Mouse (Mus musculus) heart, embryonic 14.5 days (tissue): ENCODE data around the gene Maml2. TPM values are rescaled to one million over a fixed set of nuclear protein-coding genes. Genes with fewer than 3 reads are reported as not detected.
A peak's percentile ranks its signal among the peaks of the same experiment; 100 is the strongest.

Source experiments
- ATAC-seq: fragments of 200-750 bp; cut with Nextera tagmentation; 2 replicates; pipeline ENCODE4 v1.8.0; 2017; ENCODE audit warnings: low read depth, moderate TSS enrichment; ENCODE audit not compliant: insufficient number of reproducible peaks, insufficient read depth, low FRiP score
- H3K27ac ChIP-seq, 2 experiments: fragments of 200-500 bp in 1 of 2; fragments of 300-500 bp in 1 of 2; sonication (generic) in 1 of 2; replicated peaks in 1 of 2; 2 replicates each; pipeline ENCODE4 v1.5.1; 2012 to 2014; ENCODE audit warnings: low read depth in 2 of 2, low read length in 2 of 2, control low read depth in 1 of 2, mild to moderate bottlenecking in 1 of 2, mixed read lengths in 1 of 2; ENCODE audit not compliant: control insufficient read depth in 1 of 2, insufficient read depth in 1 of 2
- H3K27me3 ChIP-seq: fragments of 300-500 bp; sonication (generic); 2 replicates; pipeline ENCODE4 v1.6.1; 2014; ENCODE audit warnings: mild to moderate bottlenecking, low read length, control low read depth; ENCODE audit not compliant: control insufficient read depth, insufficient read depth
- H3K36me3 ChIP-seq: fragments of 300-500 bp; sonication (generic); 2 replicates; pipeline ENCODE4 v1.6.1; 2014; ENCODE audit warnings: mild to moderate bottlenecking, control low read depth, low read length, mixed read lengths; ENCODE audit not compliant: control insufficient read depth, insufficient read depth
- H3K4me1 ChIP-seq, 2 experiments: fragments of 200-500 bp in 1 of 2; fragments of 300-500 bp in 1 of 2; sonication (generic) in 1 of 2; 2 replicates each; pipeline ENCODE4 v1.6.1; 2012 to 2014; ENCODE audit warnings: low read length in 2 of 2, control low read depth in 1 of 2, mixed read lengths in 1 of 2; ENCODE audit not compliant: control insufficient read depth in 2 of 2, insufficient read depth in 2 of 2
- H3K4me2 ChIP-seq: fragments of 300-500 bp; sonication (generic); 2 replicates; pipeline ENCODE4 v1.6.1; 2014; ENCODE audit warnings: mild to moderate bottlenecking, low read length
- H3K4me3 ChIP-seq, 2 experiments: fragments of 200-500 bp in 1 of 2; fragments of 300-500 bp in 1 of 2; sonication (generic) in 1 of 2; 2 replicates each; pipeline ENCODE4 v1.5.1; 2012 to 2014; ENCODE audit warnings: low read length in 2 of 2, mild to moderate bottlenecking in 2 of 2, control low read depth in 1 of 2, low read depth in 1 of 2, moderate library complexity in 1 of 2; ENCODE audit not compliant: control insufficient read depth in 1 of 2, insufficient read depth in 1 of 2
- H3K9ac ChIP-seq: fragments of 300-500 bp; sonication (generic); 2 replicates; pipeline ENCODE4 v1.6.1; 2014; ENCODE audit warnings: mild to moderate bottlenecking, low read length
- H3K9me3 ChIP-seq: fragments of 300-500 bp; sonication (generic); 2 replicates; pipeline ENCODE4 v1.6.1; 2016; ENCODE audit warnings: low read length, control low read depth; ENCODE audit not compliant: control insufficient read depth
- WGBS: fragments of 180-500 bp; shearing (Covaris S2); extraction: QIAGEN DNeasy Blood & Tissue Kit; methylation state at CpG from one replicate; pipeline ENCODE4 v1.1.7; 2014; 5-methylcytosine and 5-hydroxymethylcytosine counted together
- polyA plus RNA-seq: library from polyadenylated mRNA; unstranded; fragments of >200 nt; fragmentation: Nextera tagmentation; extraction: Ambion mirVana; gene quantifications from 2 replicates; pipeline ENCODE4 v1.2.1, GENCODE M21; 2014

Maml2 gene
- polyA plus RNA-seq, 1 experiment from 2014 or later: 10.5 TPM

DNA sequence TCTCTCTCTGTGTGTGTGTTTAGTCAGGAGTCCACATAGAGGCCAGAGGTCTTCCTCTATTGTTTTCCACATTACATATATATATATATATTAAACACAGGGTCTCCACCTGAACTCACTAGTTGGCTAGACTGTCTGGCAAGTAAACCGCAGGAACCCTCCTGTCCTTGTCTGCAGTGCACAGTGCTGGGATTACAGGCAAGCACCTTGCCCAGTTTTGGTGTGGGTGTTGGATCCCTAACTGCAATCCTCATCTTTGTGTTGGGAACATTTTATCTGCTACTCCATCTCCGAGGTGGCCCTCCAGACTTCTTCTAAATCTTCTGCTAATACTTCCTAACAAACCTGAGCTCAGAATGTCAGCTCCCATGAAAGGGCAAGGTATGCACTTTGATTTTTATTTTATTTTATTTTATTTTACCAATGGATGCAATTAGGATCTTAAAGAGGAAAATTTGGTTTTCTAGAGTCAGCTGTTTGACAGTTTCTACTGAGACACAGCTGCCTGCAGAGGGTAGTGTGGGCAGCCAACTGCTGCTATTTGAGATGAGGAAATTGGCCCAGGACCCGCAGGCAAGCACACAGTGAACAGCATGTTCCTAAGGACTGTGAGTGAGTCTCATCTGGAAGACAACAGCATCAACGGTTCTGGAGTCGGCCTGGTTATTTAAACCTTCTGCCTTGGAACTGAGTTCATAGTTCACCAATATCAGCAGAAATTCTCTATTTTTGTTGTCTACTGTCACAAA, 213.0 kb downstream of the Maml2 start:
- Histone ChIP-seq H3K9me3 (0 out of 2 replicates have a peak, but pooled peaks cover 2% of the 10 kb centered on the region), H3K27ac (no peak overlapping the region), H3K36me3 (no peaks in the 10 kb centered on the region), H3K9ac (no peak overlapping the region), H3K27me3 (no peaks in the 10 kb centered on the region), H3K4me3 (no peak overlapping the region), H3K4me2 (no peak overlapping the region), H3K4me1 (peaks cover 2 to 17% of the 10 kb centered on the region in 2 experiments; a peak in 3 of 4 replicates)
- 63% methylated on average over 5 of the region's 5 CpGs for WGBS
- no peak for ATAC-seq

DNA sequence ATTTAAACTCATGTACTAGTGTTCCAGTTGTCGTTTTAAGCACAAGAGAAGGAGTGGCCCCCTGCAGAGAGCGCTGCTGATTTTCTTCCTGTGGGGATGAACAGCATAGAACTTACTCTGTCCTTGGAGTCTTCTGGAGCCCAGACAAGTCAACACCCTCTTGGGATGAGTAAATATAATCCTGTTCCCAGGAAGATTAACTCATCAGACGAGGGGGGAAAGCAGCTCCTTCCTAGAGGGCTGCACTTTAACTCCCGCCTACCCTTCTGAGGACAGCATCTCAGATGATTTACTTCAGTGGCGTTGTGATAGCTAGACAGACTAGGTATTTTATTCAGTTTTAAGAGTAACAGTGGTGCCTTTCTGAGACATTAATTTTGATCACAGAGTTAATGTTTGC, 215.4 kb downstream of the Maml2 start:
- Histone ChIP-seq H3K27me3 (no peaks in the 10 kb centered on the region), H3K27ac (no peak overlapping the region), H3K36me3 (no peaks in the 10 kb centered on the region), H3K9me3 (0 out of 2 replicates have a peak, but pooled peaks cover 2% of the 10 kb centered on the region), H3K9ac (no peak overlapping the region), H3K4me3 (no peak overlapping the region), H3K4me2 (no peak overlapping the region), H3K4me1 (peaks cover under 1 to 10% of the 10 kb centered on the region in 2 experiments; a peak in 2 of 4 replicates)
- 32% methylated on average over 5 of the region's 5 CpGs for WGBS
- ATAC-seq: no peak

DNA sequence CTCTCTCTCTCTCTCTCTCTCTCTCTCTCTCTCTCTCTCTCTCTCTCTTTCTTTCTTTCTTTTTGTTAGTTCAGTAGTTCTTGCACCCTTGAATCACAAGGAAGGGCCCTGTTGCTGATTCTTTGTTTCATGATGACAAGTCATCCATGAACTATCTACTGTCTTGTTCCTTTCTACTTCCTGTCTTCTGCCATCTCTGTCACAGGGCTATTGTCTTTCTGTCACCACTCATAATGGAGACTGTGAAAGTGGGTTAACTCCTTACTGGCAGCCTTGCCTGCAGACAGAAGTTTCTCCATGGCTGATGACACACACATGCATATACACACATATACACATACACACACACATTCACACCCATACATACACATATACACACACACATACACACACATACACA, 216.7 kb downstream of the Maml2 start:
- no peak overlapping the region for H3K27ac ChIP-seq

DNA sequence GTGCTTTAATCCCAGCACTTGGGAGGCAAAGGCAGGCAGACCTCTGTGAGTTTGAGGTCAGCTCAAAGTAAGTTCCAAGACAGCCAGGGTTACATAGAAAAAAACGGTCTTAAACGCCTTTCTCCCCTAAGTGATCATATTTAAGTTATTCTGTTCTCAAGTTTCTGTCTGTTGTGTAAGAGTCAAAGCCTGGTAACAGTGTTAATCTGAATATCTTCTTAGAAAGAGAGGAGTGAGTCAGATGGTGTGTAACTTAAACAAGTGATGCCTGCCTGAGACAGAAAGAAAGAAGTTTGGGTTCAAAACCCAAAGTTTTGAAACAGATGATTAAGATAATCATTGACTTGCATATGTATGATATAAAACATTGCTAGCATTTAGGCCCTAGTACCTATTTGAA, 218.2 kb downstream of the Maml2 start:
- H3K27me3 ChIP-seq: no peaks in the 10 kb centered on the region
- no peak for ATAC-seq
- H3K4me2 ChIP-seq: no peak overlapping the region
- H3K36me3 ChIP-seq: no peaks in the 10 kb centered on the region
- H3K9ac ChIP-seq: no peak overlapping the region
- H3K4me1 ChIP-seq: peaks cover 2 to 12% of the 10 kb centered on the region in 2 experiments; a peak in 2 of 4 replicates
- 79% methylated on average over 2 of the region's 2 CpGs for WGBS
- no peak overlapping the region for H3K4me3 ChIP-seq
- H3K9me3 ChIP-seq: 0 out of 2 replicates have a peak, but pooled peaks cover 2% of the 10 kb centered on the region
- no peak overlapping the region for H3K27ac ChIP-seq

More for the DNA sequence above, 216.7 kb downstream of the Maml2 start:
- H3K9me3 ChIP-seq: 0 out of 2 replicates have a peak, but pooled peaks cover 2% of the 10 kb centered on the region
- no peaks in the 10 kb centered on the region for H3K27me3 ChIP-seq
- no peak for ATAC-seq
- peaks cover 2 to 13% of the 10 kb centered on the region in 2 experiments; a peak in 2 of 4 replicates for H3K4me1 ChIP-seq
- H3K9ac ChIP-seq: no peak overlapping the region
- H3K36me3 ChIP-seq: no peaks in the 10 kb centered on the region
- no peak overlapping the region for H3K4me3 ChIP-seq
- H3K4me2 ChIP-seq: no peak overlapping the region

DNA sequence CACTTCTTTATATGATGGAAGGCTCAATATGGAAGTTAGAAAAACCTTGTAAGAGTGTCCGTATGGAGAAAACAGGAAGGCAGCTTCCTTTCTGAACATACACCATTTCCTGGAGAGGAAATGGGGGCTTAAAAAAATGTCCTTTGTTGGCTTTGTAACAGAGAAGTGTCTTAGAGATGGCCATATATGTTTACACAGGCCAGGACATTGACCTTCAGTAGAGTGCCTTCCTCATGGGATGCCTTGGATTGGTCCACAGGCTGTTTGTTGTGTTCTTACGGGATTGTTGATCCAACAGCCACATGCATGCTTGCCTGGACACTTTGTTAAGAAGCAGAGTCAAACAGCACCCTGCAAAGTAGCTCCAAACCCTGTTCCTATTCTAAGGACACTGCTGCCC, 220.3 kb downstream of the Maml2 start:
- peak overlapping the region; percentile 57 to 61 for H3K27ac ChIP-seq
- no peak overlapping the region for H3K4me3 ChIP-seq
- H3K9me3 ChIP-seq: 0 out of 2 replicates have a peak, but pooled peaks cover 2% of the 10 kb centered on the region
- no peaks in the 10 kb centered on the region for H3K36me3 ChIP-seq
- no peaks in the 10 kb centered on the region for H3K27me3 ChIP-seq
- peaks cover 4 to 8% of the 10 kb centered on the region in 2 experiments; a peak in 3 of 4 replicates for H3K4me1 ChIP-seq
- ATAC-seq: peak; percentile 54
- H3K4me2 ChIP-seq: no peak overlapping the region
- no peak overlapping the region for H3K9ac ChIP-seq
- WGBS: 65% methylated on average over 2 of the region's 2 CpGs

DNA sequence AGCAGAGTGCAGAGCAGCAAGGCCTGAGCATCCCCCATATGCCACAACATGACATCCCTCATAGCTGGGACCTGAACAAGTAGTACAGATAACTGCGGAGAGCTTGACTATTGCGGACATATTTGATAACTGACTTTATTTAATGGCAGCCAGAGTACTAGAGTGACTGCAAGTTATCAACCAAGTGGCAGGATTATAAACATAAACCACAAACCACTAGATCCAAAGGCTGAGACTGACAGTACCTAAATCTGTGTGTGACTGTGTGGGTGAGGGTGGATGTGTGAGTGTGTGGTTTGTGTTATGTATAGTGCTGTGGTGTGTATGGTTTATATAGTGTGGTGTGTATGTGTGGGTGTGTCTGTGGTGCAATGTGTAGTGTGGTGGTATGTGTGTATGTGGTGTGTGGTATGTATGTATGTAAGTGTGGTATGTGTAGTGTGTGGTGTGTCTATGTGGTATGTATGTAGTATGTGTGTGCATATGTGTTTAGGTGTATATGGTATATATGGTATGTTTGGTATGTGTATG, 220.7 kb downstream of the Maml2 start:
- 65% methylated on average over 2 of the region's 2 CpGs for whole genome bisulfite sequencing
- Histone ChIP-seq H3K27me3 (no peaks in the 10 kb centered on the region), H3K4me3 (no peak overlapping the region), H3K4me2 (no peak overlapping the region), H3K27ac (peak overlapping the region; percentile 57 to 61), H3K36me3 (no peaks in the 10 kb centered on the region), H3K9me3 (0 out of 2 replicates have a peak, but pooled peaks cover 1% of the 10 kb centered on the region), H3K4me1 (peaks cover 4 to 7% of the 10 kb centered on the region in 2 experiments; a peak in 3 of 4 replicates), H3K9ac (no peak overlapping the region)
- no peak for ATAC-seq

DNA sequence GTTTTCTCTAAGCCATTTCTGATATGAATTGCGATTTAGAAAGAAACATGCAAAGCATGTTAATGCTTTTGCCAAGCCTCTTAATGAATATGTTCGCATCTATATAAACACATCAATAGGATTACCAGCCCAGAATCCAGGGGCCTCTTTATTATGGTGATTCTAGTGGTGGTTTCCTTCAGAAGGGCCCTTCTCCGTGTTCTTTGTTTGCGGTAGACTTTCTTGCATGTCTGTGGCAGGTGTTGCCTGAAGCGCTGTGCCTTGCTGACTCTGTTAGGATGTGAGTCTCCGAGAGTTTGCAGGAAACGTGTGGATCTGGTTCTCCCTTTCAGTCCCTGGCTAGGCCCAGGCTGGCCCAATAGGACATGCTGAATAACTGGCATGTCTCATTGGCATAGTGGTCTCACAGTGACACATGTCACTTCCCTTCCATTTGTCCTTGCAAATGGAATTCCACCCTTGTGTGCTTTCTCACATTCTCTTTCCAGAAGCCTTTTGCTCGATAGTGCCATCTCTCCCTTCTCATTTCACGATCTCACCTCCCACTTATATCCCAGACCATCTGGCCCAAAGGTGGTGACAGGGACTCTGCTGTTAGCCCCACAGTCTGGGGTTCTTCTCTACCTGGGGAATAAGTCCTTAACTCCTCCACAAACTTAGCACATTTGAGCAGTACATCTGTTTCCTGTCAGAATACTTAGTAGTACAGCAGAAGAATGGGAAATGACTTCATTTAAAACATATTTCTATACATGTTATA, 224.5 kb downstream of the Maml2 start:
- no peak overlapping the region for H3K4me3 ChIP-seq
- H3K27ac ChIP-seq: no peak overlapping the region
- no peaks in the 10 kb centered on the region for H3K9me3 ChIP-seq
- H3K9ac ChIP-seq: no peak overlapping the region
- no peaks in the 10 kb centered on the region for H3K27me3 ChIP-seq
- no peaks in the 10 kb centered on the region for H3K36me3 ChIP-seq
- ATAC-seq: no peak
- 67% methylated on average over 9 of the region's 9 CpGs for WGBS
- no peak overlapping the region for H3K4me2 ChIP-seq
- peaks cover 8 to 12% of the 10 kb centered on the region in 2 experiments; a peak in 3 of 4 replicates for H3K4me1 ChIP-seq
